Mouse (Mus musculus) intestine, postnatal 0 days (tissue): Measurements from ENCODE around the gene Synj2. TPM values are rescaled to one million over a fixed set of nuclear protein-coding genes. Genes with fewer than 3 reads are reported as not detected.

Experiments
- ATAC-seq: fragments of 200-750 bp; cut with Nextera tagmentation; 2 replicates; pipeline ENCODE4 v1.8.0; 2017; ENCODE audit warnings: mild to moderate bottlenecking, moderate TSS enrichment, moderate library complexity
- H3K27ac ChIP-seq: fragments of 300-500 bp; sonication (generic); 2 replicates; pipeline ENCODE4 v1.5.1; 2014; ENCODE audit warnings: mild to moderate bottlenecking, low read depth, low read length, moderate library complexity
- H3K27me3 ChIP-seq: fragments of 300-500 bp; sonication (generic); replicated peaks from 2 replicates; pipeline ENCODE4 v1.6.1; 2014; ENCODE audit warnings: low read length, mixed read lengths; ENCODE audit not compliant: control insufficient read depth, insufficient read depth
- H3K36me3 ChIP-seq: fragments of 300-500 bp; sonication (generic); 2 replicates; pipeline ENCODE4 v1.6.1; 2014; ENCODE audit warnings: mild to moderate bottlenecking, moderate library complexity; ENCODE audit not compliant: control insufficient read depth, insufficient read depth
- H3K4me1 ChIP-seq: fragments of 300-500 bp; sonication (generic); replicated peaks from 2 replicates; pipeline ENCODE4 v1.6.1; 2014; ENCODE audit warnings: antibody characterized with exemption, low read length, mixed read lengths; ENCODE audit not compliant: control insufficient read depth, insufficient read depth
- H3K4me2 ChIP-seq: fragments of 300-500 bp; sonication (generic); replicated peaks from 2 replicates; pipeline ENCODE4 v1.6.1; 2014; ENCODE audit warnings: low read depth, mild to moderate bottlenecking, moderate library complexity
- H3K4me3 ChIP-seq: fragments of 300-500 bp; sonication (generic); 2 replicates; pipeline ENCODE4 v1.5.1; 2014; ENCODE audit warnings: low read depth, low read length
- H3K9ac ChIP-seq: fragments of 300-500 bp; sonication (generic); 2 replicates; pipeline ENCODE4 v1.6.1; 2014; ENCODE audit warnings: mild to moderate bottlenecking, low read depth, low read length
- H3K9me3 ChIP-seq: fragments of 300-500 bp; sonication (generic); 2 replicates; pipeline ENCODE4 v1.6.1; 2016; ENCODE audit warnings: mixed run types; ENCODE audit not compliant: control insufficient read depth
- CTCF ChIP-seq: sonication (generic); IDR thresholded peaks from 2 replicates; pipeline ENCODE4 v1.5.1; 2016; ENCODE audit warnings: low read depth, mild to moderate bottlenecking, control low read depth, antibody characterized with exemption, moderate library complexity
- WGBS: fragments of 180-500 bp; shearing (Covaris S2); extraction: QIAGEN DNeasy Blood & Tissue Kit; methylation state at CpG from one replicate; pipeline ENCODE4 v1.1.7; 2014; 5-methylcytosine and 5-hydroxymethylcytosine counted together
- polyA plus RNA-seq: library from polyadenylated mRNA; unstranded; fragments of >200 nt; fragmentation: Nextera tagmentation; extraction: Ambion mirVana; gene quantifications from 2 replicates; pipeline ENCODE4 v1.2.1, GENCODE M21; 2015

The Synj2 gene
- polyA plus RNA-seq, 1 experiment from 2014 or later: 2.6 TPM

- ATAC-seq: no peak
- H3K4me2 ChIP-seq: no peak overlapping the region
- no peaks in the 10 kb centered on the region for H3K4me1 ChIP-seq
- no peak overlapping the region for H3K27ac ChIP-seq
- peaks cover 36% of the 10 kb centered on the region for H3K36me3 ChIP-seq
- H3K27me3 ChIP-seq: no peaks in the 10 kb centered on the region
- no peaks in the 10 kb centered on the region for H3K9me3 ChIP-seq
- no peak for TF ChIP-seq CTCF
- no peak overlapping the region for H3K4me3 ChIP-seq
- 86% methylated on average over 4 of the region's 4 CpGs for WGBS
- no peak overlapping the region for H3K9ac ChIP-seq
Measured at GRCm38 (mm10) chr17:6013079-6013478, 72.0 kb downstream of the Synj2 start.

GRCm38 (mm10) chr17:6014985-6015384 is 73.9 kb downstream of the Synj2 start:
- no peak overlapping the region for H3K27ac ChIP-seq

GRCm38 (mm10) chr17:6016213-6016780 is 75.2 kb downstream of the Synj2 start:
- Histone ChIP-seq H3K9me3 (no peaks in the 10 kb centered on the region), H3K36me3 (peaks cover 30% of the 10 kb centered on the region), H3K4me2 (no peak overlapping the region), H3K27me3 (no peaks in the 10 kb centered on the region), H3K9ac (no peak overlapping the region), H3K4me1 (no peaks in the 10 kb centered on the region), H3K27ac (no peak overlapping the region), H3K4me3 (no peak overlapping the region)
- TF ChIP-seq CTCF: no peak
- 60% methylated on average over 7 of the region's 7 CpGs for whole genome bisulfite sequencing
- peak; percentile 60; the same call in 1 of the 2 replicates for ATAC-seq

More at GRCm38 (mm10) chr17:6014985-6015384, 73.9 kb downstream of the Synj2 start:
- Histone ChIP-seq H3K9me3 (no peaks in the 10 kb centered on the region), H3K36me3 (peaks cover 36% of the 10 kb centered on the region), H3K4me2 (no peak overlapping the region), H3K4me1 (no peaks in the 10 kb centered on the region), H3K4me3 (no peak overlapping the region), H3K9ac (no peak overlapping the region), H3K27me3 (no peaks in the 10 kb centered on the region)
- no peak for TF ChIP-seq CTCF
- ATAC-seq: no peak
- 93% methylated on average over 4 of the region's 4 CpGs for WGBS

- no peak overlapping the region for H3K27ac ChIP-seq
- no peak for ATAC-seq
- 73% methylated on average over 12 of the region's 12 CpGs for WGBS
- peak; percentile 47 for TF ChIP-seq CTCF
- no peak overlapping the region for H3K4me2 ChIP-seq
- peaks cover 30% of the 10 kb centered on the region for H3K36me3 ChIP-seq
- no peak overlapping the region for H3K9ac ChIP-seq
- no peak overlapping the region for H3K4me3 ChIP-seq
- H3K4me1 ChIP-seq: no peaks in the 10 kb centered on the region
- H3K9me3 ChIP-seq: no peaks in the 10 kb centered on the region
- H3K27me3 ChIP-seq: no peaks in the 10 kb centered on the region
Measured at GRCm38 (mm10) chr17:6017268-6017667, 76.2 kb downstream of the Synj2 start.

GRCm38 (mm10) chr17:6018348-6018747 is 77.3 kb downstream of the Synj2 start:
- H3K36me3 ChIP-seq: peaks cover 33% of the 10 kb centered on the region
- no peaks in the 10 kb centered on the region for H3K9me3 ChIP-seq
- H3K4me2 ChIP-seq: no peak overlapping the region
- no peak overlapping the region for H3K27ac ChIP-seq
- H3K9ac ChIP-seq: no peak overlapping the region
- 33% methylated on average over 4 of the region's 4 CpGs for WGBS
- no peak overlapping the region for H3K4me3 ChIP-seq
- TF ChIP-seq CTCF: no peak
- H3K27me3 ChIP-seq: no peaks in the 10 kb centered on the region
- ATAC-seq: peak; percentile 9; the same call in 1 of the 2 replicates
- no peaks in the 10 kb centered on the region for H3K4me1 ChIP-seq

- Histone ChIP-seq H3K4me3 (no peak overlapping the region), H3K27me3 (no peaks in the 10 kb centered on the region), H3K4me2 (no peak overlapping the region), H3K9me3 (no peaks in the 10 kb centered on the region), H3K4me1 (no peaks in the 10 kb centered on the region), H3K9ac (no peak overlapping the region), H3K36me3 (peaks cover 32% of the 10 kb centered on the region), H3K27ac (no peak overlapping the region)
- no peak for ATAC-seq
- peak; percentile 93 for TF ChIP-seq CTCF
- 63% methylated on average over 2 of the region's 2 CpGs for WGBS
Measured at GRCm38 (mm10) chr17:6019776-6020175, 78.7 kb downstream of the Synj2 start.
